ENCODE assay signal across 8 mouse cellular contexts in genomic region chr10:80074813-80075601, GRCm38 (mm10). TPM values are rescaled to one million over a fixed set of nuclear protein-coding genes. Genes with fewer than 3 reads are reported as not detected.
DNase-seq lines count a peak whose midpoint lies in the region; ATAC-seq and TF ChIP-seq lines count a peak whose summit lies in the region.

No protein-coding gene starts in this region.

- peak; percentile 44 for ATAC-seq in kidney, embryonic 14.5 days (ENCODE audit: low FRiP score, low TSS enrichment)
- no peak for ATAC-seq in liver, embryonic 15.5 days (ENCODE audit: insufficient read depth)

- peaks cover 87% of the 10 kb centered on the region for H3K36me3 ChIP-seq in E14TG2a.4 (ENCODE audit: insufficient read depth, low read length)
- H3K36me3 ChIP-seq in kidney, embryonic 14.5 days (ENCODE audit: control insufficient read depth, insufficient read depth, low read length), result peaks cover 13% of the 10 kb centered on the region
- H3K36me3 ChIP-seq in liver, embryonic 15.5 days (replicated peaks), result peaks cover 49% of the 10 kb centered on the region

- TF ChIP-seq POLR2A in olfactory bulb, adult 2 months (IDR thresholded peaks at IDR 0.05; ENCODE audit: insufficient read depth, low read depth, low read length), result no peak

- peak overlapping the region; percentile 14; the same call in 1 of the 2 replicates for H3K9ac ChIP-seq in kidney, embryonic 14.5 days (ENCODE audit: low read depth, low read length)
- H3K9ac ChIP-seq in liver, embryonic 15.5 days, result peak overlapping the region; percentile 27; the same call in 1 of the 2 replicates

- no peaks in the 10 kb centered on the region for H3K9me3 ChIP-seq in E14TG2a.4 (ENCODE audit: low read length)
- H3K9me3 ChIP-seq in kidney, embryonic 14.5 days (ENCODE audit: control insufficient read depth, low read length), result no peaks in the 10 kb centered on the region
- no peaks in the 10 kb centered on the region for H3K9me3 ChIP-seq in liver, embryonic 15.5 days (replicated peaks)

- 0 out of 2 replicates have a peak overlapping the region, but pooled peaks have one; percentile 24 for H3K27ac ChIP-seq in kidney, embryonic 14.5 days (ENCODE audit: low read depth, low read length)
- H3K27ac ChIP-seq in liver, embryonic 15.5 days (replicated peaks), result peak overlapping the region; percentile 71
- no peak overlapping the region for H3K27ac ChIP-seq in olfactory bulb, adult 2 months (ENCODE audit: insufficient read depth, low read depth, low read length)

- DNase-seq in 3T3-L1 (ENCODE audit: low read depth, low spot score), result peak; percentile 94
- DNase-seq in cerebellum, postnatal 36 days, result peak; percentile 43 to 56
- DNase-seq in heart, adult 9 months (ENCODE audit: low spot score in 2 of 2), result peak; percentile 82 to 86
- DNase-seq in urinary bladder, postnatal 4 days (ENCODE audit: low spot score in 2 of 2), result peak; percentile 70 to 77

- peaks cover 92% of the 10 kb centered on the region for H3K4me1 ChIP-seq in E14TG2a.4 (replicated peaks; ENCODE audit: low read depth, low read length)
- peaks cover 29% of the 10 kb centered on the region for H3K4me1 ChIP-seq in kidney, embryonic 14.5 days (ENCODE audit: control insufficient read depth, insufficient read depth, low read length)
- H3K4me1 ChIP-seq in liver, embryonic 15.5 days (replicated peaks), result peaks cover 86% of the 10 kb centered on the region
- H3K4me1 ChIP-seq in olfactory bulb, adult 2 months (ENCODE audit: control insufficient read depth, insufficient read depth, low read length), result peaks cover 22% of the 10 kb centered on the region

- H3K27me3 ChIP-seq in E14TG2a.4 (ENCODE audit: insufficient read depth, low read length), result no peaks in the 10 kb centered on the region
- no peaks in the 10 kb centered on the region for H3K27me3 ChIP-seq in kidney, embryonic 14.5 days (ENCODE audit: control insufficient read depth, insufficient read depth, low read length)
- H3K27me3 ChIP-seq in liver, embryonic 15.5 days, result no peaks in the 10 kb centered on the region

- TF ChIP-seq CTCF in E14TG2a.4 (conservative IDR thresholded peaks at IDR 0.05; ENCODE audit: low read length), result no peak
- no peak for TF ChIP-seq CTCF in olfactory bulb, adult 2 months (IDR thresholded peaks at IDR 0.05; ENCODE audit: insufficient read depth, low read depth, low read length)

- peak overlapping the region; percentile 79 for H3K4me3 ChIP-seq in E14TG2a.4 (replicated peaks; ENCODE audit: low read length)
- H3K4me3 ChIP-seq in kidney, embryonic 14.5 days (ENCODE audit: low read length), result peak overlapping the region; percentile 17
- H3K4me3 ChIP-seq in liver, embryonic 15.5 days (replicated peaks), result peak overlapping the region; percentile 37
- H3K4me3 ChIP-seq in olfactory bulb, adult 2 months (ENCODE audit: insufficient read depth, low read depth, low read length), result peak overlapping the region; percentile 19

- H3K4me2 ChIP-seq in kidney, embryonic 14.5 days (replicated peaks; ENCODE audit: low read depth, low read length), result peak overlapping the region; percentile 35
- H3K4me2 ChIP-seq in liver, embryonic 15.5 days, result peak overlapping the region; percentile 51

- 11% methylated on average over 28 of the region's 28 CpGs for WGBS in kidney, embryonic 14.5 days
- 14% methylated on average over 28 of the region's 28 CpGs for WGBS in liver, embryonic 15.5 days (ENCODE audit: insufficient replicate concordance)
- 27% methylated on average over 28 of the region's 28 CpGs for WGBS in olfactory bulb, adult 2 months

RNA-seq across cellular contexts. Expression of gene Gpx4, which starts 28.0 kb away (rescaled TPM):
- polyA plus RNA-seq in kidney, embryonic 14.5 days (2014; fragmentation: Nextera tagmentation; extraction: Ambion mirVana), result 552 and 641 TPM in 2 replicates
- 603 and 658 TPM in 2 replicates for polyA plus RNA-seq in liver, embryonic 15.5 days (2015; fragmentation: Nextera tagmentation; extraction: Ambion mirVana)
- polyA plus RNA-seq in olfactory bulb, adult 2 months (2012; ENCODE audit: insufficient read depth, insufficient read length, low replicate concordance, missing spikeins), result not detected in 2 replicates

RNA-seq across cellular contexts. Expression of gene Sbno2, which starts 30.4 kb away (rescaled TPM):
- polyA plus RNA-seq in kidney, embryonic 14.5 days (2014; fragmentation: Nextera tagmentation; extraction: Ambion mirVana), result 10.6 and 14.8 TPM in 2 replicates
- polyA plus RNA-seq in liver, embryonic 15.5 days (2015; fragmentation: Nextera tagmentation; extraction: Ambion mirVana), result 10.4 and 12.3 TPM in 2 replicates
- not detected in 2 replicates for polyA plus RNA-seq in olfactory bulb, adult 2 months (2012; ENCODE audit: insufficient read depth, insufficient read length, low replicate concordance, missing spikeins)

RNA-seq across cellular contexts. Expression of gene Polr2e, which starts 35.4 kb away (rescaled TPM):
- polyA plus RNA-seq in kidney, embryonic 14.5 days (2014; fragmentation: Nextera tagmentation; extraction: Ambion mirVana), result 276 and 310 TPM in 2 replicates
- 81.3 and 84.4 TPM in 2 replicates for polyA plus RNA-seq in liver, embryonic 15.5 days (2015; fragmentation: Nextera tagmentation; extraction: Ambion mirVana)
- polyA plus RNA-seq in olfactory bulb, adult 2 months (2012; ENCODE audit: insufficient read depth, insufficient read length, low replicate concordance, missing spikeins), result not detected in 2 replicates

RNA-seq across cellular contexts. Expression of gene Stk11, which starts 40.6 kb away (rescaled TPM):
- 26.6 and 42.0 TPM in 2 replicates for polyA plus RNA-seq in kidney, embryonic 14.5 days (2014; fragmentation: Nextera tagmentation; extraction: Ambion mirVana)
- 16.4 and 21.8 TPM in 2 replicates for polyA plus RNA-seq in liver, embryonic 15.5 days (2015; fragmentation: Nextera tagmentation; extraction: Ambion mirVana)
- not detected in 2 replicates for polyA plus RNA-seq in olfactory bulb, adult 2 months (2012; ENCODE audit: insufficient read depth, insufficient read length, low replicate concordance, missing spikeins)

RNA-seq across cellular contexts. Expression of gene Arhgap45, which starts 58.6 kb away (rescaled TPM):
- polyA plus RNA-seq in kidney, embryonic 14.5 days (2014; fragmentation: Nextera tagmentation; extraction: Ambion mirVana), result 4.8 and 7.7 TPM in 2 replicates
- 15.7 and 18.2 TPM in 2 replicates for polyA plus RNA-seq in liver, embryonic 15.5 days (2015; fragmentation: Nextera tagmentation; extraction: Ambion mirVana)
- 193 and 203 TPM in 2 replicates for polyA plus RNA-seq in olfactory bulb, adult 2 months (2012; ENCODE audit: insufficient read depth, insufficient read length, low replicate concordance, missing spikeins)

Comparison
In these comparisons a context has a peak if more than half of its experiments do, and no peak if none do; other contexts are left out.
1. H3K4me3 ChIP-seq: peak in every context shown above with its lines; median percentile 79 in E14TG2a.4; 37 in liver, embryonic 15.5 days; 19 in olfactory bulb, adult 2 months; 17 in kidney, embryonic 14.5 days.
2. RNA of gene Gpx4, which starts 28.0 kb away (polyA plus RNA-seq): 603 to 658 TPM in liver, embryonic 15.5 days and 552 to 641 TPM in kidney, embryonic 14.5 days; not detected in olfactory bulb, adult 2 months; every median in the first group is over 100 times any median in the second.
3. RNA of gene Polr2e, which starts 35.4 kb away (polyA plus RNA-seq): 276 to 310 TPM in kidney, embryonic 14.5 days and 81.3 to 84.4 TPM in liver, embryonic 15.5 days; not detected in olfactory bulb, adult 2 months; every median in the first group is over 10 times any median in the second.
4. Peak in every context shown above with its lines, with median percentiles within 50 percentile points of each other: DNase-seq.